Mouse (Mus musculus) lung, embryonic 16.5 days (tissue): ENCODE measurements at regions not wholly inside any gene's neighbourhood (a gene's known extent, or its start where the extent isn't known, plus 50 kb on each side); places are given as distances from the start of the nearest gene placed in this dataset.
A peak's percentile ranks its signal among the peaks of the same experiment; 100 is the strongest.
"Not testable (repeated sequence)": the region's sequence is repeated elsewhere in the genome, so short reads cannot be mapped to it uniquely, and the experiment has no call there.

Source experiments
- ATAC-seq: fragments of 200-750 bp; cut with Nextera tagmentation; 2 replicates; pipeline ENCODE4 v1.8.0; 2017; ENCODE audit warnings: low read depth, mild to moderate bottlenecking, moderate library complexity
- H3K27ac ChIP-seq: fragments of 300-500 bp; sonication (generic); 2 replicates; pipeline ENCODE4 v1.5.1; 2014; ENCODE audit warnings: mild to moderate bottlenecking, control low read depth, low read length
- H3K27me3 ChIP-seq: fragments of 300-500 bp; sonication (generic); 2 replicates; pipeline ENCODE4 v1.6.1; 2014; ENCODE audit warnings: low read depth, low read length, mixed read lengths; ENCODE audit not compliant: control insufficient read depth, insufficient read depth
- H3K36me3 ChIP-seq: fragments of 300-500 bp; sonication (generic); 2 replicates; pipeline ENCODE4 v1.6.1; 2014; ENCODE audit warnings: low read length; ENCODE audit not compliant: control insufficient read depth, insufficient read depth
- H3K4me1 ChIP-seq: fragments of 300-500 bp; sonication (generic); replicated peaks from 2 replicates; pipeline ENCODE4 v1.6.1; 2014; ENCODE audit warnings: low read length, mixed read lengths; ENCODE audit not compliant: control insufficient read depth, insufficient read depth
- H3K4me2 ChIP-seq: fragments of 300-500 bp; sonication (generic); 2 replicates; pipeline ENCODE4 v1.6.1; 2014; ENCODE audit warnings: low read depth, low read length, control low read depth
- H3K4me3 ChIP-seq: fragments of 300-500 bp; sonication (generic); 2 replicates; pipeline ENCODE4 v1.5.1; 2014; ENCODE audit warnings: mild to moderate bottlenecking, low read length, control low read depth
- H3K9ac ChIP-seq: fragments of 300-500 bp; sonication (generic); 2 replicates; pipeline ENCODE4 v1.6.1; 2014; ENCODE audit warnings: low read length, control low read depth
- H3K9me3 ChIP-seq: fragments of 300-500 bp; sonication (generic); 2 replicates; pipeline ENCODE4 v1.6.1; 2016; ENCODE audit warnings: low read length; ENCODE audit not compliant: control insufficient read depth
- WGBS: fragments of 180-500 bp; shearing (Covaris S2); extraction: QIAGEN DNeasy Blood & Tissue Kit; methylation state at CpG from one replicate; pipeline ENCODE4 v1.1.7; 2014; 5-methylcytosine and 5-hydroxymethylcytosine counted together

GRCm38 (mm10) chr17:17197229-17197628 lies 76.0 kb downstream of the Zfp97 start:
- not testable (repeated sequence) for H3K4me2 ChIP-seq, H3K9ac ChIP-seq, H3K27ac ChIP-seq, H3K4me1 ChIP-seq, H3K4me3 ChIP-seq, H3K27me3 ChIP-seq, H3K36me3 ChIP-seq, ATAC-seq
- H3K9me3 ChIP-seq = peaks cover 19% of the 10 kb centered on the region
- 93% methylated on average over 1 of the region's 2 CpGs for WGBS

- H3K9me3 ChIP-seq = no peaks in the 10 kb centered on the region
- no peak for ATAC-seq
- no peaks in the 10 kb centered on the region for H3K27me3 ChIP-seq
- no peak overlapping the region for H3K4me3 ChIP-seq
- H3K27ac ChIP-seq = no peak overlapping the region
- 40% methylated on average over 2 of the region's 2 CpGs for WGBS
- H3K4me2 ChIP-seq = no peak overlapping the region
- H3K4me1 ChIP-seq = no peaks in the 10 kb centered on the region
- no peaks in the 10 kb centered on the region for H3K36me3 ChIP-seq
- H3K9ac ChIP-seq = no peak overlapping the region
Measured at GRCm38 (mm10) chr17:17229069-17229468, 107.9 kb downstream of the Zfp97 start.

- H3K4me1 ChIP-seq, H3K36me3 ChIP-seq, H3K9me3 ChIP-seq, H3K27me3 ChIP-seq: not testable (repeated sequence)
- Histone ChIP-seq H3K27ac (peak overlapping the region; percentile 66), H3K4me3 (peak overlapping the region; percentile 68), H3K4me2 (peak overlapping the region; percentile 62), H3K9ac (peak overlapping the region; percentile 69)
- peak; percentile 100 for ATAC-seq
- under 1% methylated on average over 18 of the region's 22 CpGs for WGBS
Measured at GRCm38 (mm10) chr17:17234329-17235185, 113.3 kb downstream of the Zfp97 start.

- not testable (repeated sequence) for H3K9me3 ChIP-seq, H3K36me3 ChIP-seq, ATAC-seq, H3K4me1 ChIP-seq, H3K27me3 ChIP-seq
- H3K9ac ChIP-seq = peak overlapping the region; percentile 69
- whole genome bisulfite sequencing = under 1% methylated on average over 5 of the region's 5 CpGs
- peak overlapping the region; percentile 68 for H3K4me3 ChIP-seq
- 0 out of 2 replicates have a peak overlapping the region, but pooled peaks have one; percentile 43 for H3K27ac ChIP-seq
- H3K4me2 ChIP-seq = peak overlapping the region; percentile 62
Measured at GRCm38 (mm10) chr17:17235186-17235482, 113.9 kb downstream of the Zfp97 start.
